Mouse (Mus musculus): ENCODE measurements around the gene Ppp1r15a. TPM values are rescaled to one million over a fixed set of nuclear protein-coding genes. Genes with fewer than 3 reads are reported as not detected.

Gene Ppp1r15a
- polyA plus RNA-seq, 1 experiment from 2014 or later: 21.4 TPM

DNA sequence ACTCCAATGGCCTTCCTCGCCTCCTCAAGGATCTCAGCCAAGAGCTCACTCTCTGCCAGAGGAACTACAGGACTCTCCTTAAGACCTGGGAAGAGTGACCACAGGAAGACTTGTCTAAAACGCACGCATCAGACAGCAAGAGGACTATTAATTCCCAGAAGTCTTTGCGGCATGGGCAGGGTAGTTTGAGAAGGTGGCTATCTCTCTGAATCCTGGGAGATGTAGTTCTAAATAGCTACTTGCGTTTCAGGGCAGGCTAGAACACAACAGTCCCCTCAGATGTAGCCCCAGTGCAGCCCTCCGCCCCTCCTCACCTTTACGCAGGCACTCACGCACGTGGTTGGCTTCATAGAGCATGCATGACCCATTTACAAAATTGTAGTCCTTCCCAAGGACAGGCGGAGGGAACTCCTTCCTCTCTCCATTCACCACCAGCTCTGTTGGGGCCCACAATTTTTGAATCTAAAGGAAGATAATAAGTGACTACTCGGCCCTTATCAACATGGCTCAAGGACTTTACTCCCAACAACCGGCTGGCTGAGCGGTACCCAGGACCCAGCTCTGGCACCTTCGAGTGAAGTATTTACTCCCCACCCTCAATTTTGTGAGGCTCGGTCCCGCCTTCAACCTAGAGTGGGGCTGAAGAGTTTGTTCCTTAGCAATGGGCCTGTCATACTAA lies 50.6 kb downstream of the Ppp1r15a start:
- 67% methylated on average over 16 of the region's 16 CpGs for WGBS
- no peak for TF ChIP-seq CTCF (IDR thresholded peaks at IDR 0.05; ENCODE audit: low read depth)
- no peaks in the 10 kb centered on the region for H3K36me3 ChIP-seq (ENCODE audit: insufficient read depth, low read length)
- H3K4me3 ChIP-seq (replicated peaks; ENCODE audit: low read depth, low read length): 0 out of 2 replicates have a peak overlapping the region, but pooled peaks have one; percentile 21
- H3K27ac ChIP-seq: no peak overlapping the region
- H3K9me3 ChIP-seq (replicated peaks; ENCODE audit: low read length): no peaks in the 10 kb centered on the region
- H3K27me3 ChIP-seq (ENCODE audit: insufficient read depth, low read length): no peaks in the 10 kb centered on the region
- DNase-seq (ENCODE audit: low spot score): peak; percentile 71
- H3K4me2 ChIP-seq (ENCODE audit: low read length): peak overlapping the region; percentile 49
- no peaks in the 10 kb centered on the region for H3K4me1 ChIP-seq (replicated peaks; ENCODE audit: insufficient read depth, low read length)
- no peak for ATAC-seq (replicated peaks; ENCODE audit: low FRiP score, low read depth)
- peak overlapping the region; percentile 41; the same call in 1 of the 2 replicates for H3K9ac ChIP-seq (ENCODE audit: low read depth, low read length)

Other genes starting within 250 kb of the Ppp1r15a start
- not detected in 2 replicates for gene Slc6a21, start 248.8 kb downstream of the Ppp1r15a start, polyA plus RNA-seq (2015; fragmentation: Nextera tagmentation; extraction: Ambion mirVana)
- 14.4 and 15.9 TPM in 2 replicates for gene Trpm4, start 192.5 kb downstream of the Ppp1r15a start, polyA plus RNA-seq (2015; fragmentation: Nextera tagmentation; extraction: Ambion mirVana)
- gene Hrc, start 191.0 kb downstream of the Ppp1r15a start, polyA plus RNA-seq (2015; fragmentation: Nextera tagmentation; extraction: Ambion mirVana): 0.75 and 1.1 TPM in 2 replicates
- 4.3 and 5.4 TPM in 2 replicates for gene Ppfia3, start 159.2 kb downstream of the Ppp1r15a start, polyA plus RNA-seq (2015; fragmentation: Nextera tagmentation; extraction: Ambion mirVana)
- 1.2 and 1.6 TPM in 2 replicates for gene Lin7b, start 155.7 kb downstream of the Ppp1r15a start, polyA plus RNA-seq (2015; fragmentation: Nextera tagmentation; extraction: Ambion mirVana)
- 148 and 163 TPM in 2 replicates for gene Snrnp70, start 130.5 kb downstream of the Ppp1r15a start, polyA plus RNA-seq (2015; fragmentation: Nextera tagmentation; extraction: Ambion mirVana)
- gene Kcna7, start 120.6 kb downstream of the Ppp1r15a start, polyA plus RNA-seq (2015; fragmentation: Nextera tagmentation; extraction: Ambion mirVana): 0.05 and 0.06 TPM in 2 replicates
- 1.5 and 1.6 TPM in 2 replicates for gene Ntf5, start 112.6 kb downstream of the Ppp1r15a start, polyA plus RNA-seq (2015; fragmentation: Nextera tagmentation; extraction: Ambion mirVana)
- gene Lhb, start 105.4 kb downstream of the Ppp1r15a start, polyA plus RNA-seq (2015; fragmentation: Nextera tagmentation; extraction: Ambion mirVana): not detected in 2 replicates
- gene Gys1, start 91.4 kb downstream of the Ppp1r15a start, polyA plus RNA-seq (2015; fragmentation: Nextera tagmentation; extraction: Ambion mirVana): 26.0 and 26.9 TPM in 2 replicates
- gene Ruvbl2, start 88.2 kb downstream of the Ppp1r15a start, polyA plus RNA-seq (2015; fragmentation: Nextera tagmentation; extraction: Ambion mirVana): 94.6 and 98.9 TPM in 2 replicates
- gene Ftl1, start 66.4 kb downstream of the Ppp1r15a start, polyA plus RNA-seq (2015; fragmentation: Nextera tagmentation; extraction: Ambion mirVana): 6,674 and 7,026 TPM in 2 replicates
- 183 and 194 TPM in 2 replicates for gene Bax, start 59.4 kb downstream of the Ppp1r15a start, polyA plus RNA-seq (2015; fragmentation: Nextera tagmentation; extraction: Ambion mirVana)
- gene Tulp2, start 44.4 kb downstream of the Ppp1r15a start, polyA plus RNA-seq (2015; fragmentation: Nextera tagmentation; extraction: Ambion mirVana): 0.93 and 1.1 TPM in 2 replicates
- not detected in 2 replicates for gene Gm45808, start 39.5 kb downstream of the Ppp1r15a start, polyA plus RNA-seq (2015; fragmentation: Nextera tagmentation; extraction: Ambion mirVana)
- 1.8 TPM in 2 replicates for gene Dhdh, start 37.5 kb downstream of the Ppp1r15a start, polyA plus RNA-seq (2015; fragmentation: Nextera tagmentation; extraction: Ambion mirVana)
- gene Nucb1, start 15.9 kb downstream of the Ppp1r15a start, polyA plus RNA-seq (2015; fragmentation: Nextera tagmentation; extraction: Ambion mirVana): 246 and 265 TPM in 2 replicates
- 5.1 and 5.8 TPM in 2 replicates for gene Plekha4, start 62 bp upstream of the Ppp1r15a start, polyA plus RNA-seq (2015; fragmentation: Nextera tagmentation; extraction: Ambion mirVana)
- 20.5 and 21.0 TPM in 2 replicates for gene Hsd17b14, start 28.6 kb upstream of the Ppp1r15a start, polyA plus RNA-seq (2015; fragmentation: Nextera tagmentation; extraction: Ambion mirVana)
- 92.7 and 93.0 TPM in 2 replicates for gene Bcat2, start 43.9 kb upstream of the Ppp1r15a start, polyA plus RNA-seq (2015; fragmentation: Nextera tagmentation; extraction: Ambion mirVana)
- gene Fgf21, start 89.2 kb upstream of the Ppp1r15a start, polyA plus RNA-seq (2015; fragmentation: Nextera tagmentation; extraction: Ambion mirVana): 0.12 TPM in 1 of 2 replicates, not detected in the other
- 0.08 and 0.26 TPM in 2 replicates for gene Fut1, start 91.0 kb upstream of the Ppp1r15a start, polyA plus RNA-seq (2015; fragmentation: Nextera tagmentation; extraction: Ambion mirVana)
- gene Izumo1, start 95.5 kb upstream of the Ppp1r15a start, polyA plus RNA-seq (2015; fragmentation: Nextera tagmentation; extraction: Ambion mirVana): 0.17 and 0.29 TPM in 2 replicates
- 16.9 and 21.1 TPM in 2 replicates for gene Rasip1, start 101.2 kb upstream of the Ppp1r15a start, polyA plus RNA-seq (2015; fragmentation: Nextera tagmentation; extraction: Ambion mirVana)
- gene Mamstr, start 113.7 kb upstream of the Ppp1r15a start, polyA plus RNA-seq (2015; fragmentation: Nextera tagmentation; extraction: Ambion mirVana): 3.9 and 4.8 TPM in 2 replicates
- 0.38 TPM in 2 replicates for gene Fut2, start 140.1 kb upstream of the Ppp1r15a start, polyA plus RNA-seq (2015; fragmentation: Nextera tagmentation; extraction: Ambion mirVana)
- gene Ntn5, start 157.8 kb upstream of the Ppp1r15a start, polyA plus RNA-seq (2015; fragmentation: Nextera tagmentation; extraction: Ambion mirVana): 0.18 and 0.23 TPM in 2 replicates
- 0.13 and 0.32 TPM in 2 replicates for gene Sec1, start 168.1 kb upstream of the Ppp1r15a start, polyA plus RNA-seq (2015; fragmentation: Nextera tagmentation; extraction: Ambion mirVana)
- 7.5 and 8.9 TPM in 2 replicates for gene Car11, start 173.6 kb upstream of the Ppp1r15a start, polyA plus RNA-seq (2015; fragmentation: Nextera tagmentation; extraction: Ambion mirVana)
- 8.4 and 8.6 TPM in 2 replicates for gene Dbp, start 178.8 kb upstream of the Ppp1r15a start, polyA plus RNA-seq (2015; fragmentation: Nextera tagmentation; extraction: Ambion mirVana)
- gene Rpl18, start 189.2 kb upstream of the Ppp1r15a start, polyA plus RNA-seq (2015; fragmentation: Nextera tagmentation; extraction: Ambion mirVana): 1,049 and 1,142 TPM in 2 replicates
- 20.8 and 22.3 TPM in 2 replicates for gene Sphk2, start 191.7 kb upstream of the Ppp1r15a start, polyA plus RNA-seq (2015; fragmentation: Nextera tagmentation; extraction: Ambion mirVana)
- 0.23 and 0.28 TPM in 2 replicates for gene Fam83e, start 194.9 kb upstream of the Ppp1r15a start, polyA plus RNA-seq (2015; fragmentation: Nextera tagmentation; extraction: Ambion mirVana)
- gene Spaca4, start 199.5 kb upstream of the Ppp1r15a start, polyA plus RNA-seq (2015; fragmentation: Nextera tagmentation; extraction: Ambion mirVana): not detected in 2 replicates

Data from kidney, postnatal 0 days (tissue).